8 mouse cellular contexts compared by ENCODE assay signal in genomic region chr6:48628808-48629660, GRCm38 (mm10). TPM values are rescaled to one million over a fixed set of nuclear protein-coding genes. Genes with fewer than 3 reads are reported as not detected.
DNase-seq lines count a peak whose midpoint lies in the region; ATAC-seq and TF ChIP-seq lines count a peak whose summit lies in the region.

No protein-coding gene starts in this region.

- peak overlapping the region; percentile 51 for H3K9ac ChIP-seq in kidney, embryonic 14.5 days (ENCODE audit: low read depth, low read length)
- H3K9ac ChIP-seq in forebrain, postnatal 0 days, result peak overlapping the region; percentile 54

- peak; percentile 24; the same call in 1 of the 2 replicates for ATAC-seq in kidney, embryonic 14.5 days (ENCODE audit: low FRiP score, low TSS enrichment)
- peak; percentile 83 for ATAC-seq in forebrain, postnatal 0 days
- no peak for ATAC-seq in erythroid progenitor cell, adult 5-6 weeks (replicated peaks; ENCODE audit: low FRiP score, poor library complexity, severe bottlenecking)

- WGBS in kidney, embryonic 14.5 days, result 7% methylated on average over 54 of the region's 54 CpGs
- WGBS in forebrain, postnatal 0 days, result 6% methylated on average over 53 of the region's 54 CpGs

- TF ChIP-seq CTCF in forebrain, postnatal 0 days (IDR thresholded peaks at IDR 0.05; ENCODE audit: low read depth), result peak; percentile 1; the same call in 1 of the 2 replicates

- no peak overlapping the region for H3K27ac ChIP-seq in kidney, embryonic 14.5 days (ENCODE audit: low read depth, low read length)
- H3K27ac ChIP-seq in forebrain, postnatal 0 days (ENCODE audit: low read depth, low read length), result peak overlapping the region; percentile 57; the same call in 1 of the 2 replicates

- peaks cover 22% of the 10 kb centered on the region for H3K4me1 ChIP-seq in kidney, embryonic 14.5 days (ENCODE audit: control insufficient read depth, insufficient read depth, low read length)
- H3K4me1 ChIP-seq in forebrain, postnatal 0 days (ENCODE audit: insufficient read depth), result peaks cover 6% of the 10 kb centered on the region

- peak overlapping the region; percentile 89 for H3K4me2 ChIP-seq in kidney, embryonic 14.5 days (replicated peaks; ENCODE audit: low read depth, low read length)
- H3K4me2 ChIP-seq in forebrain, postnatal 0 days (ENCODE audit: low read depth), result peak overlapping the region; percentile 82

- H3K27me3 ChIP-seq in kidney, embryonic 14.5 days (ENCODE audit: control insufficient read depth, insufficient read depth, low read length), result peaks cover 10% of the 10 kb centered on the region
- no peaks in the 10 kb centered on the region for H3K27me3 ChIP-seq in forebrain, postnatal 0 days (ENCODE audit: insufficient read depth, low read length)

- no peak for DNase-seq in kidney, adult 11 months
- DNase-seq in cerebellum, adult 11-12 months, result peak; percentile 67
- peak; percentile 73 for DNase-seq in forebrain, postnatal 0 days
- peak; percentile 22 to 73 for DNase-seq in kidney, postnatal 25 days
- peak; percentile 21 for DNase-seq in lung, postnatal 14 days
- DNase-seq in right cerebral cortex, postnatal 25 days, result peak; percentile 76

- H3K4me3 ChIP-seq in kidney, embryonic 14.5 days (ENCODE audit: low read length), result peak overlapping the region; percentile 43
- H3K4me3 ChIP-seq in forebrain, postnatal 0 days (ENCODE audit: low read depth, low read length), result peak overlapping the region; percentile 44

- H3K36me3 ChIP-seq in kidney, embryonic 14.5 days (ENCODE audit: control insufficient read depth, insufficient read depth, low read length), result no peaks in the 10 kb centered on the region
- 0 out of 2 replicates have a peak, but pooled peaks cover 6% of the 10 kb centered on the region for H3K36me3 ChIP-seq in forebrain, postnatal 0 days (ENCODE audit: insufficient read depth)

- H3K9me3 ChIP-seq in kidney, embryonic 14.5 days (ENCODE audit: control insufficient read depth, low read length), result no peaks in the 10 kb centered on the region
- H3K9me3 ChIP-seq in forebrain, postnatal 0 days (ENCODE audit: low read length), result no peaks in the 10 kb centered on the region

RNA-seq across cellular contexts. Expression of gene AI854703, which starts 2.5 kb away (rescaled TPM):
- 0.90 and 1.4 TPM in 2 replicates for polyA plus RNA-seq in kidney, embryonic 14.5 days (2014; fragmentation: Nextera tagmentation; extraction: Ambion mirVana)
- 24.4 and 24.5 TPM in 2 replicates for total RNA-seq in forebrain, postnatal 0 days (2014; rRNA removed)
- polyA plus RNA-seq in forebrain, postnatal 0 days (2015; fragmentation: Nextera tagmentation; extraction: Ambion mirVana), result 18.5 and 23.8 TPM in 2 replicates
- total RNA-seq in erythroid progenitor cell, adult 5-6 weeks (2015; ENCODE audit: low replicate concordance), result not detected in 2 replicates
- total RNA-seq in erythroid progenitor cell, adult 5-6 weeks (2017; ENCODE audit: low replicate concordance), result not detected in 2 replicates

RNA-seq across cellular contexts. Expression of gene Gimap8, which starts 18.0 kb away (rescaled TPM):
- polyA plus RNA-seq in kidney, embryonic 14.5 days (2014; fragmentation: Nextera tagmentation; extraction: Ambion mirVana), result 1.1 and 1.4 TPM in 2 replicates
- 0.69 and 2.2 TPM in 2 replicates for total RNA-seq in forebrain, postnatal 0 days (2014; rRNA removed)
- polyA plus RNA-seq in forebrain, postnatal 0 days (2015; fragmentation: Nextera tagmentation; extraction: Ambion mirVana), result 0.45 and 0.46 TPM in 2 replicates
- 1.8 and 7.5 TPM in 2 replicates for total RNA-seq in erythroid progenitor cell, adult 5-6 weeks (2015; ENCODE audit: low replicate concordance)
- total RNA-seq in erythroid progenitor cell, adult 5-6 weeks (2017; ENCODE audit: low replicate concordance), result 1.8 and 6.7 TPM in 2 replicates

RNA-seq across cellular contexts. Expression of gene Zfp775, which starts 27.2 kb away (rescaled TPM):
- 5.7 and 6.6 TPM in 2 replicates for polyA plus RNA-seq in kidney, embryonic 14.5 days (2014; fragmentation: Nextera tagmentation; extraction: Ambion mirVana)
- total RNA-seq in forebrain, postnatal 0 days (2014; rRNA removed), result 10.2 and 10.3 TPM in 2 replicates
- polyA plus RNA-seq in forebrain, postnatal 0 days (2015; fragmentation: Nextera tagmentation; extraction: Ambion mirVana), result 8.9 and 11.5 TPM in 2 replicates
- total RNA-seq in erythroid progenitor cell, adult 5-6 weeks (2015; ENCODE audit: low replicate concordance), result not detected in 2 replicates
- 0.15 TPM in 1 of 2 replicates, not detected in the other for total RNA-seq in erythroid progenitor cell, adult 5-6 weeks (2017; ENCODE audit: low replicate concordance)

RNA-seq across cellular contexts. Expression of gene Gm44965, which starts 35.3 kb away (rescaled TPM):
- polyA plus RNA-seq in kidney, embryonic 14.5 days (2014; fragmentation: Nextera tagmentation; extraction: Ambion mirVana), result 0.77 TPM in 1 of 2 replicates, not detected in the other
- not detected in 2 replicates for total RNA-seq in forebrain, postnatal 0 days (2014; rRNA removed)
- polyA plus RNA-seq in forebrain, postnatal 0 days (2015; fragmentation: Nextera tagmentation; extraction: Ambion mirVana), result 1.2 TPM in 1 of 2 replicates, not detected in the other
- total RNA-seq in erythroid progenitor cell, adult 5-6 weeks (2015; ENCODE audit: low replicate concordance), result not detected in 2 replicates
- total RNA-seq in erythroid progenitor cell, adult 5-6 weeks (2017; ENCODE audit: low replicate concordance), result not detected in 2 replicates

RNA-seq across cellular contexts. Expression of gene Repin1, which starts 35.4 kb away (rescaled TPM):
- polyA plus RNA-seq in kidney, embryonic 14.5 days (2014; fragmentation: Nextera tagmentation; extraction: Ambion mirVana), result 32.6 and 47.0 TPM in 2 replicates
- 40.7 and 55.0 TPM in 2 replicates for total RNA-seq in forebrain, postnatal 0 days (2014; rRNA removed)
- 26.4 and 29.3 TPM in 2 replicates for polyA plus RNA-seq in forebrain, postnatal 0 days (2015; fragmentation: Nextera tagmentation; extraction: Ambion mirVana)
- total RNA-seq in erythroid progenitor cell, adult 5-6 weeks (2015; ENCODE audit: low replicate concordance), result not detected in 2 replicates
- 0.77 and 1.7 TPM in 2 replicates for total RNA-seq in erythroid progenitor cell, adult 5-6 weeks (2017; ENCODE audit: low replicate concordance)

Comparison
In these comparisons a context has a peak if more than half of its experiments do, and no peak if none do; other contexts are left out.
1. RNA of gene AI854703, which starts 2.5 kb away (total RNA-seq): 24.4 to 24.5 TPM in forebrain, postnatal 0 days; not detected in erythroid progenitor cell, adult 5-6 weeks; every median in the first group is over 10 times any median in the second.